Comparison of ENCODE assay signal across 30 mouse cellular contexts in genomic region chr15:64541395-64541794, GRCm38 (mm10).
A peak's percentile ranks its signal among the peaks of the same experiment; 100 is the strongest.
DNase-seq lines count a peak whose midpoint lies in the region; ATAC-seq lines count a peak whose summit lies in the region.
"Had no signal": no experiment of that assay in that cellular context is flagged by ENCODE, and none has a peak within 500 bp of the region (broad histone marks: within the 10 kb centered on the region; RNA-seq: fewer than 3 reads in every experiment).

No protein-coding gene starts in this region.

- no peak overlapping the region for H3K9ac ChIP-seq in hindbrain, embryonic 11.5 days (ENCODE audit: low read depth, low read length)
- H3K9ac ChIP-seq in hindbrain, embryonic 14.5 days, result no peak overlapping the region
- no peak overlapping the region for H3K9ac ChIP-seq in midbrain, embryonic 16.5 days (ENCODE audit: low read depth, low read length)
- no peak overlapping the region for H3K9ac ChIP-seq in midbrain, embryonic 11.5 days (ENCODE audit: low read length)
- H3K9ac ChIP-seq in neural tube, embryonic 13.5 days, result no peak overlapping the region
- H3K9ac ChIP-seq: heart, embryonic 13.5 days; hindbrain, embryonic 15.5 days; intestine, embryonic 15.5 days; liver, embryonic 14.5 days; midbrain, embryonic 12.5 days had no signal

- ATAC-seq in hindbrain, embryonic 11.5 days (ENCODE audit: low FRiP score), result 0 out of 2 replicates have a peak, but pooled peaks have one; percentile 40
- no peak for ATAC-seq in hindbrain, embryonic 14.5 days (ENCODE audit: low FRiP score)
- ATAC-seq in midbrain, embryonic 16.5 days, result peak; percentile 17; the same call in 1 of the 2 replicates
- ATAC-seq in midbrain, embryonic 11.5 days (ENCODE audit: low FRiP score), result no peak
- 0 out of 2 replicates have a peak, but pooled peaks have one; percentile 49 for ATAC-seq in neural tube, embryonic 13.5 days (ENCODE audit: low read depth)
- no peak for ATAC-seq in cerebellum, adult (ENCODE audit: insufficient number of reproducible peaks, low FRiP score, low TSS enrichment)
- ATAC-seq: forebrain, embryonic 16.5 days; intestine, embryonic 15.5 days had no signal

- no peak overlapping the region for H3K4me3 ChIP-seq in hindbrain, embryonic 11.5 days (ENCODE audit: low read depth, low read length)
- H3K4me3 ChIP-seq in hindbrain, embryonic 14.5 days (replicated peaks; ENCODE audit: low read length), result no peak overlapping the region
- H3K4me3 ChIP-seq in midbrain, embryonic 16.5 days (ENCODE audit: low read depth, low read length), result no peak overlapping the region
- H3K4me3 ChIP-seq in midbrain, embryonic 11.5 days (ENCODE audit: low read depth, low read length), result no peak overlapping the region
- H3K4me3 ChIP-seq in neural tube, embryonic 13.5 days, result no peak overlapping the region
- H3K4me3 ChIP-seq: erythroblast, embryonic 14.5 days; heart, embryonic 13.5 days; hindbrain, embryonic 15.5 days; intestine, embryonic 15.5 days; layer of hippocampus, adult 2 months; midbrain, embryonic 12.5 days had no signal

- no peak overlapping the region for H3K27ac ChIP-seq in hindbrain, embryonic 11.5 days (ENCODE audit: low read depth, low read length)
- no peak overlapping the region for H3K27ac ChIP-seq in hindbrain, embryonic 14.5 days
- H3K27ac ChIP-seq in midbrain, embryonic 16.5 days (ENCODE audit: low read length), result no peak overlapping the region
- no peak overlapping the region for H3K27ac ChIP-seq in midbrain, embryonic 11.5 days (ENCODE audit: low read depth, low read length)
- H3K27ac ChIP-seq in neural tube, embryonic 13.5 days (replicated peaks), result no peak overlapping the region
- H3K27ac ChIP-seq: heart, embryonic 13.5 days; hindbrain, embryonic 15.5 days; intestine, embryonic 15.5 days; layer of hippocampus, adult 2 months; liver, embryonic 14.5 days; midbrain, embryonic 12.5 days had no signal

- no peaks in the 10 kb centered on the region for H3K4me1 ChIP-seq in hindbrain, embryonic 11.5 days (replicated peaks; ENCODE audit: control insufficient read depth, insufficient read depth, low read length)
- H3K4me1 ChIP-seq in hindbrain, embryonic 14.5 days (replicated peaks; ENCODE audit: control insufficient read depth, insufficient read depth, low read length), result peaks cover 9% of the 10 kb centered on the region; the same call in 1 of the 2 replicates
- H3K4me1 ChIP-seq in midbrain, embryonic 16.5 days (ENCODE audit: control insufficient read depth, insufficient read depth, low read length), result no peaks in the 10 kb centered on the region
- H3K4me1 ChIP-seq in midbrain, embryonic 11.5 days (ENCODE audit: control insufficient read depth, insufficient read depth, low read length), result no peaks in the 10 kb centered on the region
- peaks cover 31% of the 10 kb centered on the region for H3K4me1 ChIP-seq in neural tube, embryonic 13.5 days (replicated peaks)
- H3K4me1 ChIP-seq: intestine, embryonic 15.5 days; midbrain, embryonic 12.5 days had no signal

- H3K9me3 ChIP-seq in hindbrain, embryonic 11.5 days (ENCODE audit: control insufficient read depth, low read length), result no peaks in the 10 kb centered on the region
- H3K9me3 ChIP-seq in hindbrain, embryonic 14.5 days (ENCODE audit: control insufficient read depth, low read length), result no peaks in the 10 kb centered on the region
- H3K9me3 ChIP-seq in midbrain, embryonic 16.5 days (replicated peaks; ENCODE audit: control insufficient read depth, low read length, poor library complexity, severe bottlenecking), result no peaks in the 10 kb centered on the region
- no peaks in the 10 kb centered on the region for H3K9me3 ChIP-seq in midbrain, embryonic 11.5 days (ENCODE audit: control insufficient read depth, low read length)
- H3K9me3 ChIP-seq in neural tube, embryonic 13.5 days, result no peaks in the 10 kb centered on the region
- H3K9me3 ChIP-seq: heart, embryonic 13.5 days; hindbrain, embryonic 15.5 days; intestine, embryonic 15.5 days; midbrain, embryonic 12.5 days had no signal

- no peaks in the 10 kb centered on the region for H3K27me3 ChIP-seq in hindbrain, embryonic 11.5 days (ENCODE audit: control insufficient read depth, insufficient read depth, low read length)
- no peaks in the 10 kb centered on the region for H3K27me3 ChIP-seq in hindbrain, embryonic 14.5 days (ENCODE audit: control insufficient read depth, insufficient read depth, low read length)
- no peaks in the 10 kb centered on the region for H3K27me3 ChIP-seq in midbrain, embryonic 16.5 days (ENCODE audit: control insufficient read depth, insufficient read depth, low read depth, low read length)
- no peaks in the 10 kb centered on the region for H3K27me3 ChIP-seq in midbrain, embryonic 11.5 days (ENCODE audit: control insufficient read depth, insufficient read depth, low read length)
- H3K27me3 ChIP-seq in neural tube, embryonic 13.5 days, result no peaks in the 10 kb centered on the region
- H3K27me3 ChIP-seq: heart, embryonic 13.5 days; hindbrain, embryonic 15.5 days; intestine, embryonic 15.5 days; midbrain, embryonic 12.5 days had no signal

- no peak overlapping the region for H3K4me2 ChIP-seq in hindbrain, embryonic 11.5 days (replicated peaks; ENCODE audit: low read depth, low read length)
- no peak overlapping the region for H3K4me2 ChIP-seq in hindbrain, embryonic 14.5 days (replicated peaks)
- H3K4me2 ChIP-seq in midbrain, embryonic 16.5 days (ENCODE audit: low read length), result no peak overlapping the region
- no peak overlapping the region for H3K4me2 ChIP-seq in midbrain, embryonic 11.5 days
- H3K4me2 ChIP-seq in neural tube, embryonic 13.5 days, result no peak overlapping the region
- H3K4me2 ChIP-seq: heart, embryonic 13.5 days; hindbrain, embryonic 15.5 days; intestine, embryonic 15.5 days; midbrain, embryonic 12.5 days had no signal

- WGBS in hindbrain, embryonic 11.5 days, result 80% methylated on average over 3 of the region's 3 CpGs
- WGBS in hindbrain, embryonic 14.5 days, result 48% methylated on average over 3 of the region's 3 CpGs
- WGBS in midbrain, embryonic 16.5 days, result 72% methylated on average over 3 of the region's 3 CpGs
- WGBS in midbrain, embryonic 11.5 days, result 85% methylated on average over 3 of the region's 3 CpGs
- 49% methylated on average over 3 of the region's 3 CpGs for WGBS in neural tube, embryonic 13.5 days

- intact Hi-C loops in left cerebral cortex, postnatal 36 days (cut with DNase I), result no loop called here

- DNase-seq in hindbrain, embryonic 11.5 days (ENCODE audit: low spot score), result no peak
- no peak for DNase-seq in hindbrain, embryonic 14.5 days (ENCODE audit: low spot score)
- no peak for DNase-seq in midbrain, embryonic 11.5 days (ENCODE audit: low spot score, missing footprints)
- DNase-seq in left cerebral cortex, postnatal 36 days (ENCODE audit: low spot score in 2 of 2), result no peak
- DNase-seq: adrenal gland, postnatal 25 days; B cell, adult 2 months; cerebellum, adult 2 months; cerebellum, postnatal 14 days; gastrocnemius, postnatal 25 days; heart, adult 18-20 months; heart, postnatal 10 days; kidney, adult 2 months; kidney, postnatal 36 days; liver; lung, adult 2 months; lung, postnatal 10 days; right cerebral cortex, postnatal 25 days; spleen, adult 18-20 months; thymus, postnatal 14 days had no signal

- no peaks in the 10 kb centered on the region for H3K36me3 ChIP-seq in hindbrain, embryonic 11.5 days (ENCODE audit: control insufficient read depth, insufficient read depth, low read length)
- H3K36me3 ChIP-seq in hindbrain, embryonic 14.5 days (replicated peaks; ENCODE audit: control insufficient read depth, insufficient read depth), result no peaks in the 10 kb centered on the region
- no peaks in the 10 kb centered on the region for H3K36me3 ChIP-seq in midbrain, embryonic 16.5 days (ENCODE audit: control insufficient read depth, insufficient read depth, low read length)
- no peaks in the 10 kb centered on the region for H3K36me3 ChIP-seq in midbrain, embryonic 11.5 days (ENCODE audit: control insufficient read depth, insufficient read depth, low read length)
- H3K36me3 ChIP-seq in neural tube, embryonic 13.5 days, result no peaks in the 10 kb centered on the region
- H3K36me3 ChIP-seq: heart, embryonic 13.5 days; hindbrain, embryonic 15.5 days; intestine, embryonic 15.5 days; midbrain, embryonic 12.5 days had no signal

Comparison
In these comparisons a context has a peak if more than half of its experiments do, and no peak if none do; other contexts are left out.
1. ATAC-seq: peak in hindbrain, embryonic 11.5 days (single experiment), midbrain, embryonic 16.5 days (single experiment) and neural tube, embryonic 13.5 days (single experiment); none in hindbrain, embryonic 14.5 days (single experiment), midbrain, embryonic 11.5 days (single experiment) and cerebellum, adult (single experiment).